Mouse (Mus musculus): Measurements from ENCODE around the gene S100a5.

- TF ChIP-seq CTCF (IDR thresholded peaks at IDR 0.05; ENCODE audit: low read depth): no peak
- no peak for TF ChIP-seq EP300 (IDR thresholded peaks at IDR 0.05; ENCODE audit: low read depth)
These were observed 28.9 kb upstream of the S100a5 start for GRCm38 (mm10) chr3:90579433-90579832.
